Mouse (Mus musculus) neural tube, embryonic 14.5 days (tissue): ENCODE measurements at regions not wholly inside any gene's neighbourhood (a gene's known extent, or its start where the extent isn't known, plus 50 kb on each side); places are given as distances from the start of the nearest gene placed in this dataset.
"Not testable (repeated sequence)": the region's sequence is repeated elsewhere in the genome, so short reads cannot be mapped to it uniquely, and the experiment has no call there.

Experiments
- ATAC-seq: fragments of 200-750 bp; cut with Nextera tagmentation; 2 replicates; pipeline ENCODE4 v1.8.0; 2017; ENCODE audit warnings: low read depth, mild to moderate bottlenecking, moderate TSS enrichment, moderate library complexity
- H3K27ac ChIP-seq: fragments of 300-500 bp; sonication (generic); 2 replicates; pipeline ENCODE4 v1.5.1; 2014; ENCODE audit warnings: low read depth, mild to moderate bottlenecking, control low read depth, low read length, moderate library complexity, mixed read lengths
- H3K27me3 ChIP-seq: fragments of 300-500 bp; sonication (generic); 2 replicates; pipeline ENCODE4 v1.6.1; 2014; ENCODE audit warnings: low read length; ENCODE audit not compliant: control insufficient read depth, insufficient read depth
- H3K36me3 ChIP-seq: fragments of 300-500 bp; sonication (generic); 2 replicates; pipeline ENCODE4 v1.6.1; 2014; ENCODE audit warnings: low read length, mixed read lengths; ENCODE audit not compliant: control insufficient read depth, insufficient read depth
- H3K4me1 ChIP-seq: fragments of 300-500 bp; sonication (generic); 2 replicates; pipeline ENCODE4 v1.6.1; 2014; ENCODE audit warnings: low read length; ENCODE audit not compliant: control insufficient read depth, insufficient read depth
- H3K4me2 ChIP-seq: fragments of 300-500 bp; sonication (generic); 2 replicates; pipeline ENCODE4 v1.6.1; 2014; ENCODE audit warnings: mild to moderate bottlenecking, low read depth, low read length, control low read depth
- H3K4me3 ChIP-seq: fragments of 300-500 bp; sonication (generic); 2 replicates; pipeline ENCODE4 v1.5.1; 2014; ENCODE audit warnings: low read depth, low read length, control low read depth, mixed read lengths
- H3K9ac ChIP-seq: fragments of 300-500 bp; sonication (generic); replicated peaks from 2 replicates; pipeline ENCODE4 v1.6.1; 2014; ENCODE audit warnings: low read depth, mild to moderate bottlenecking, control low read depth, low read length, mixed read lengths
- H3K9me3 ChIP-seq: fragments of 300-500 bp; sonication (generic); 2 replicates; pipeline ENCODE4 v1.6.1; 2016; ENCODE audit warnings: low read length; ENCODE audit not compliant: control insufficient read depth
- WGBS: fragments of 180-500 bp; shearing (Covaris S2); extraction: QIAGEN DNeasy Blood & Tissue Kit; methylation state at CpG from one replicate; pipeline ENCODE4 v1.1.7; 2014; 5-methylcytosine and 5-hydroxymethylcytosine counted together

GRCm38 (mm10) chr5:109842186-109842978 is 80.8 kb upstream of the Gm15446 start:
- not testable (repeated sequence) for H3K9me3 ChIP-seq, ATAC-seq, H3K27me3 ChIP-seq, H3K36me3 ChIP-seq, H3K9ac ChIP-seq, H3K27ac ChIP-seq, H3K4me2 ChIP-seq, H3K4me1 ChIP-seq, H3K4me3 ChIP-seq
- 87% methylated on average over 7 of the region's 7 CpGs for WGBS

DNA sequence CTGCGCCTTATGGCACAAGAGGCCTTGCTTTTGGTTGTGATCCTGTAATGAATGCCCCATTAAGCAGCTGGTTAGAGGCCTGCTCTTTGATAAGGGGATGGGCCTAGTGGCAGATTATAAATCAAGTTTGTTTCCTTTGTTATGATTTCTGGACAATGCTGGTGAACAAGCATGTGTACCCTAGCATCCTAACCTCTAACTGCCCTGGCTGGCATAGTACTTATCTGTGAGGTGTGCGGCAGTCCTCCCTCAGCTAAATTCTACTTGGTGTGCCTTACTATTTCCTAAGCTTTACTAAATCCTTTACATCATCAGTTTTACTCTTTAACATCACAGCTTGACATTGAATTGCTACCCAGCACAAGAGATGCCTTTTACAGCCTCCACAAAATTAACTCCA is 79.0 kb upstream of the Gm15446 start:
- not testable (repeated sequence) for H3K36me3 ChIP-seq, H3K27ac ChIP-seq, H3K9me3 ChIP-seq, H3K4me1 ChIP-seq, H3K9ac ChIP-seq, H3K27me3 ChIP-seq, H3K4me3 ChIP-seq, ATAC-seq
- H3K4me2 ChIP-seq, result peak overlapping the region; percentile 44; the same call in 1 of the 2 replicates
- WGBS, result 81% methylated on average over 2 of the region's 2 CpGs

GRCm38 (mm10) chr5:109844753-109845186 is 78.4 kb upstream of the Gm15446 start:
- Histone ChIP-seq H3K27me3 (no peaks in the 10 kb centered on the region), H3K27ac (no peak overlapping the region), H3K9ac (no peak overlapping the region), H3K9me3 (no peaks in the 10 kb centered on the region; the same call in 1 of the 2 replicates), H3K4me1 (no peaks in the 10 kb centered on the region), H3K4me3 (peak overlapping the region; percentile 26), H3K4me2 (peak overlapping the region; percentile 44), H3K36me3 (no peaks in the 10 kb centered on the region)
- WGBS, result 15% methylated on average over 15 of the region's 15 CpGs
- ATAC-seq, result peak; percentile 61; the same call in 1 of the 2 replicates

- not testable (repeated sequence) for ATAC-seq, H3K4me2 ChIP-seq, H3K27me3 ChIP-seq
Measured at GRCm38 (mm10) chr5:109851225-109851624, 72.0 kb upstream of the Gm15446 start.

GRCm38 (mm10) chr5:109860402-109860801 is 62.8 kb upstream of the Gm15446 start:
- Histone ChIP-seq H3K4me3 (no peak overlapping the region), H3K27ac (no peak overlapping the region), H3K9ac (no peak overlapping the region), H3K9me3 (no peaks in the 10 kb centered on the region), H3K4me2 (no peak overlapping the region), H3K4me1 (no peaks in the 10 kb centered on the region), H3K36me3 (no peaks in the 10 kb centered on the region), H3K27me3 (no peaks in the 10 kb centered on the region)
- ATAC-seq, result no peak
- WGBS, result 83% methylated on average over 4 of the region's 4 CpGs

More at GRCm38 (mm10) chr5:109851225-109851624, 72.0 kb upstream of the Gm15446 start:
- H3K4me3 ChIP-seq, H3K4me1 ChIP-seq, H3K9me3 ChIP-seq, H3K36me3 ChIP-seq, H3K27ac ChIP-seq, H3K9ac ChIP-seq: not testable (repeated sequence)

- H3K9ac ChIP-seq, H3K9me3 ChIP-seq, H3K27ac ChIP-seq, H3K4me2 ChIP-seq, H3K4me3 ChIP-seq, H3K4me1 ChIP-seq, H3K27me3 ChIP-seq, H3K36me3 ChIP-seq, ATAC-seq: not testable (repeated sequence)
Measured at GRCm38 (mm10) chr5:109864517-109864916, 58.7 kb upstream of the Gm15446 start.

DNA sequence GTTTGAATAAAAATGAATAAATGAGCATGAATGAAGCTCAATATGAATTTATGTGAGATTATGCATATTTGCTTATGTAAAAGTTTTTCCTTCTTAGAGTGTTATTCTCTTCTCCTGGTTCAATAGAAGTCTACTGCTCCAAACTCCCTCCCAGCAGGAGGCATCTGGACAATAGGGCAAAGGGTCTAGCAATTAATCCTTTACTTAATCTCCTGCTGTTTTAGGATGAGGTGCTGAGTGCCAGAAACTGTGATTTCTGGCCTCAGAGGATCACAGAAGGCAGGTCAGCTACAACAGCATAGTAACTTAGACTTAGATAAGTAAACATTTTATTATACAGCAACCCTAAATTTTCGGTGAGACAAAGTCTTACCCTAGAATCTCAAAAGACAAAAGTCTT is 57.6 kb upstream of the Gm15446 start:
- H3K4me2 ChIP-seq, result no peak overlapping the region
- 46% methylated on average over 1 of the region's 1 CpGs for WGBS
- no peak overlapping the region for H3K9ac ChIP-seq

DNA sequence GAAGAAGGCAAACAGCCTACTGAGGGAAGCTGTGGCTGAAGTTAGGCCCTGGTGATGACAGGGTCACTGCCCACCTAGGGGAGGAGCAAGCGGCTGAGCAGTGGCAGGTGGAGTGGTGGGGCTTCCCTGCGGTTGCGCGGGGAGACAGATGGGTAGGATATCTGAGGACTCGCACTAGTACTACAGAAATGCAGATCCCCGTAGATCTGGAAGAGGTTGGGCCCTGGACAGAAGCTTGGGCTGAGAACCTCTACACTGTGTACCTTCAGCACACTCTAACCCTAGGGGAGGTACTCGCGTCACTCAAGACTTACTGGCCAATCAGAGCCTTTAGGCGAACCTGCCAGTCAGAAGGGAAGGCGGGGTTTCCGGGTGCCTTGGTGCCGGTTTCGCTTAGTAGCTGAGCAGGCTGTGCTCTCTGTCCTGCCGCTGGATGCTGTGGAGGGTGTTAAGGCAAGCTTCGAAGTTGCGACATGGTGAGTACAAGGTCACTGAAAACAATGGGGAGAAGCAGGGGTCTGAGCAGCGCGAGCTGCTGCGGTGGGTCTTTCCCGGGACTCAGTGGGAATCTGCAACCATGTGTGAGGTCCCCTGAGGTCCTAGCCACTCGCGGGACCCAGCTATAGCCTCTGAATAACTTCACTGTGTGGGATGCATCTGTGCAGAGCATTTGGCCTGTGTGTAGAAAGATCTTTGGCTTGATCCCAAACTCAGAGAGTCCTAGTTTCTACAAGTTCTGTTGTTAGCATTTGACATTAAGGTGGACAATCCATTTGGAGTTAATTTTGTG is 56.7 kb upstream of the Gm15446 start:
- Histone ChIP-seq H3K27ac (peak overlapping the region; percentile 66), H3K9ac (peak overlapping the region; percentile 62), H3K4me3 (peak overlapping the region; percentile 58), H3K9me3 (no peaks in the 10 kb centered on the region), H3K27me3 (no peaks in the 10 kb centered on the region), H3K4me1 (no peaks in the 10 kb centered on the region; the same call in 1 of the 2 replicates), H3K4me2 (peak overlapping the region; percentile 52), H3K36me3 (no peaks in the 10 kb centered on the region)
- WGBS, result 2% methylated on average over 22 of the region's 22 CpGs
- peak; percentile 100 for ATAC-seq

More for the DNA sequence above, 57.6 kb upstream of the Gm15446 start:
- no peaks in the 10 kb centered on the region; the same call in 1 of the 2 replicates for H3K4me1 ChIP-seq
- H3K9me3 ChIP-seq, result no peaks in the 10 kb centered on the region
- no peaks in the 10 kb centered on the region for H3K27me3 ChIP-seq
- no peak overlapping the region for H3K27ac ChIP-seq
- no peak overlapping the region for H3K4me3 ChIP-seq
- no peaks in the 10 kb centered on the region for H3K36me3 ChIP-seq
- no peak for ATAC-seq

DNA sequence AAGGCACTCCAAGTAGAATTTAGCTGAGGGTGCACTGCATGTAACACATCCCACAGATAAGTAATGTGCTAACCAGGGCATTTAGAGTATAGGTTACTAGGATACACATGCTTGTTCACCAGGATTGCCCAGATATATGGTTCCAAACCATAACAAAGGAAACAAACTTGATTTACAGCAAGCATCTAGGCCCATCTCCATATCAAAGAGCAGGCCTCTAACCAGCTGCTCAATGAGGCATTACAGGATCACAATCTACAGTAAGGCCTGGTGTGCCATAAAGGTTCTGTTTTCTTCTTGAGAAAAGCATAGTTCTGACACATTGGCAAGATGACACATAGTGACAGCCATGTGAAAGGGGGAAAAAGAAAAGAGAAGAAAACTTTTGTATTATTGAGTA is 56.0 kb upstream of the Gm15446 start:
- H3K9ac ChIP-seq, H3K27me3 ChIP-seq, H3K27ac ChIP-seq, H3K4me1 ChIP-seq, ATAC-seq, H3K36me3 ChIP-seq, H3K9me3 ChIP-seq: not testable (repeated sequence)
- H3K4me2 ChIP-seq, result peak overlapping the region; percentile 52
- H3K4me3 ChIP-seq, result peak overlapping the region; percentile 58
